Mouse (Mus musculus) heart, adult 2 months (tissue): ENCODE measurements around the gene Trim38.

Source experiments
- CTCF ChIP-seq: fragments of 200-600 bp; IDR thresholded peaks from 2 replicates; pipeline ENCODE4 v1.8.1; 2022; ENCODE audit warnings: antibody characterized with exemption, mild to moderate bottlenecking, moderate library complexity
- EP300 ChIP-seq: fragments of 200-500 bp; IDR thresholded peaks from 2 replicates; pipeline ENCODE4 v1.6.1; 2011; ENCODE audit warnings: low read depth, low read length, control low read depth; ENCODE audit not compliant: insufficient read depth
- POLR2A ChIP-seq: fragments of 200-500 bp; IDR thresholded peaks from 2 replicates; pipeline ENCODE4 v1.6.1; 2011; ENCODE audit warnings: mild to moderate bottlenecking, low read depth, low read length, control low read depth; ENCODE audit not compliant: insufficient read depth

DNA sequence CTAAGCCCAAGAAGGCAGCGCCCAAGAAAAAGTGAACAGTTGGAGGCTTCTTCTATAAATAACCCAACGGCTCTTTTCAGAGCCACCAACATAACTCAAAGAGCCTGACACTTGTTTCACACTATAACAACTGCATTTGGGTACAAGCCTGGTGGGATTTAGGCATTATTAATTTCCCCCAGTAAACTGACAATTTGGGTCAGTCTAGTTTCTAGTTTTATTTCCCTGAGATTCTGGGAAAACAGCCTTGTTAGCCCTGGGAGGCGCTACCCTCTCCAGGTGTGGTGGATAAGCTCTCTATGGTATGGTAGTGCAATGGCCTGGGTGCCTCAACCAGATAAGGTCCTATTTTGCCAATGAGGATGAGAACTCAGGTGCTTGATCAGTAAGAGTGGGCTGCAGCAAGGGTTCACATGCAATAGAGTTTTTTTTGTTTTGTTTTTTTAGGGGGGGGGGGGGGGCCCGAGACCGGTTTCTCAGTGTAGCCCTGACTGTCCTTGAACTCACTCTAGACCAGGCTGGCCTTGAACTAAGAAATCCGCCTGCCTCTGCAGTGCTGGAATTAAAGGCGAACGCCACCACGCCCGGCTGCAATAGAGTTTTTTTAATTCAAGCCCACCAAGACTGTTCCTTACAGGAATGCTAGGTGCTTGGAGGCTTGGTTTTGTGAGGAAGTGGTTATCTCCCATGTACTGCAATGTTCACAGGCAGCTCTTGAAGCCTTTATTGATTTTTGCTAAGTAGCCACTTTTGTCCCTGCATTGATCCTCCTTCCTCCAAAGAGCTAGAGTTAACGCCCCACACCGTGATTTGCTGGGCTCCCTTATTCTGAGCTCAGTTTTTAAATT, 5.2 kb upstream of the Trim38 start:
- no peak for TF ChIP-seq EP300
- TF ChIP-seq CTCF: no peak
- TF ChIP-seq POLR2A: no peak
